Mouse (Mus musculus) gastrocnemius, adult 2 months (tissue): ENCODE results near the gene Cux1. TPM values are rescaled to one million over a fixed set of nuclear protein-coding genes. Genes with fewer than 3 reads are reported as not detected.
A peak's percentile ranks its signal among the peaks of the same experiment; 100 is the strongest.

Experiments
- DNase-seq: peaks from one replicate; pipeline ENCODE4 v3.0.0; 2022
- H3K27ac ChIP-seq: fragments of 200-600 bp; 2 replicates; pipeline ENCODE4 v1.8.1; 2022; ENCODE audit warnings: mild to moderate bottlenecking
- H3K4me3 ChIP-seq: fragments of 200-600 bp; 2 replicates; pipeline ENCODE4 v1.8.1; 2022; ENCODE audit warnings: mild to moderate bottlenecking, moderate library complexity
- CTCF ChIP-seq: fragments of 200-600 bp; IDR thresholded peaks from 2 replicates; pipeline ENCODE4 v1.8.1; 2022; ENCODE audit warnings: antibody characterized with exemption, mild to moderate bottlenecking, moderate library complexity
- intact Hi-C: fragments of 180-260 bp; cut with DNase I; formaldehyde crosslinking; loops from one replicate; pipeline ENCODE4 v1.15.1; 2025
- total RNA-seq, 2 experiments: library from RNA; stranded (reverse); gene quantifications; 2 replicates each; pipeline ENCODE4 v1.2.3; 2021

Gene Cux1
- total RNA-seq, 2 experiments from 2014 or later: 80.9 to 88.2 TPM

GRCm38 (mm10) chr5:136303409-136303983 lies 263.8 kb downstream of the Cux1 start:
- Histone ChIP-seq H3K4me3 (no peak overlapping the region), H3K27ac (no peak overlapping the region)
- no peak for DNase-seq
- TF ChIP-seq CTCF: no peak
- intact Hi-C loops: no loop called here

DNA sequence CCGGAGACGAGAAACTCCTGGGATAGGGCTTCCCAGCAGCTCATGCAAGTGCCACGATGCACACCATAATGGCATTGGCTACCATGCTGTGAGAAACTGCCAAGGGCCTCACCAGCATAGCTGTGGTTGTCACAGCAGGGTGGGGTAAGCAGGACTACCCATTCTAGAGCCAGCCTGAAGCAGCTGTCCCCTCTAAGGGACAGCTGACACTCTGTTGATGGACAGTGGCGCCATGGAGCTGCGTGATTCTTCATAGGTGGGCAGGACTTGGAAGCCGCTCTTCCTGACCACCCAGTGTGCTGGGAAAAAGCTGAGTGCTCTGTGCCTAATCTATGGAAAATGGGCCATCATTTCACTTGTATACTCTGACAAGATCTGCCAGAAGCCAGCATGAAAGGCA lies 266.4 kb downstream of the Cux1 start:
- no peak for TF ChIP-seq CTCF
- no peak for DNase-seq
- Histone ChIP-seq H3K4me3 (no peak overlapping the region), H3K27ac (no peak overlapping the region)
- intact Hi-C loops: no loop called here

DNA sequence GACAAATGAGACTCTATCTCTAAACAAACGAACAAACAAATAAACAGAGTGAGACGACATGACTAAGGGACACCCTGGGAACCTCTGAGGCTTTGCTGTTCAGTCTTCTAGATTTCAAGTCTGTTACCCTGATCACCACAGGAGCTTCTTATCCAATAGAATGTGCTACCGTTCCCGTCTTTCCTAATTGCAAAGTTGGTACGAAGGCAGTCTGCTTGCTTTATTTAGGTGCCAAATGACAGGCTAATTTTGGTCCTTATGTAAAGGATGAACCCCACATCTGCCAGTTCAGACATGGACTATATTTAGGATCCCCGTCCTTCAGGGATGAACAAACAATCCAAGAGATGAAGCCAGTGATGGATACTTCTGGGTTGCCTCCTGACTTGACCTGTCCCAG lies 269.6 kb downstream of the Cux1 start:
- intact Hi-C loops: no loop called here
- H3K4me3 ChIP-seq: no peak overlapping the region
- peak overlapping the region; percentile 59 for H3K27ac ChIP-seq
- DNase-seq: no peak
- TF ChIP-seq CTCF: no peak

DNA sequence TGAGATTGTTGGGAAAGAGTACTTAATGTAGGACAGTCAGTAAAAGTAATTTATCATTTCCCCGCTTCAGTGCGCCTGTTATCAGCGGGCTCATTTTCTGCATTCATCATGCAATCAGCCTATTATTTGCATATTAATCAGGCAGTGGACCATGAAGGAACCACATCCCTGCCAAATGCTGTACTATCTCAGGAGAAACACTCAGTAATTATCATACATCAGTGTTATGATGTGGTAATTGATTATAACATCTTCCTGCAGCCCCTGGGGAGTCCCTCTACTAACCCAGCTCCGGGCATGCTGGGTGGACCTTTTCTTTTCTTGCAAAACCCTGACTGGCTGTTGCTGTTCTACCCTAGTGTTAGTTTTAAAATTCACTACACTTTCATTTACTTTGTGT lies 270.4 kb downstream of the Cux1 start:
- DNase-seq: no peak
- TF ChIP-seq CTCF: no peak
- no peak overlapping the region for H3K27ac ChIP-seq

DNA sequence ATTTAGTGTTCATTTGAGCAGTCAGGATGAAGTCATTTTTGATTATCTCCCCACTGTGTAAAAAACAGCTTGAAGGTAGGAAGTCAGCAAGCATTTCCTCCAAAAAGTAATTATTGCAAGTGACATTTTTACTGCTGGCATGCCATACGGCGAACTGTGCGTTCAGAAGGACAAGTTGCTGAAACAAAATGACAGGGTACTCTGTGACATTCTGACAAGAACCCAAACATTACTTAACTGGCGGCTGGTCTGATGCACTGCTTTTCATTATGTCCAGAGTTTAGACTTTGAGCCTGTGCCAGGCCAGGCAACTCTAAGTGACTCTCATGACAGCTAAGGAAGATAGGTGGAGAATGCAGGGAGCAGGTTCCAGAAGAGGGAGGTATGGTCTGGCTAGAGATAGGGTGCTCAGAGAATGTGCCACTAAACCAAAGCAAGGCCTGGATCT lies 274.3 kb downstream of the Cux1 start:
- TF ChIP-seq CTCF: no peak
- intact Hi-C loops: no loop called here
- peak overlapping the region; percentile 28; the same call in 1 of the 2 replicates for H3K27ac ChIP-seq
- H3K4me3 ChIP-seq: no peak overlapping the region
- no peak for DNase-seq

More for the DNA sequence above, 270.4 kb downstream of the Cux1 start:
- intact Hi-C loops: no loop called here
- H3K4me3 ChIP-seq: no peak overlapping the region

DNA sequence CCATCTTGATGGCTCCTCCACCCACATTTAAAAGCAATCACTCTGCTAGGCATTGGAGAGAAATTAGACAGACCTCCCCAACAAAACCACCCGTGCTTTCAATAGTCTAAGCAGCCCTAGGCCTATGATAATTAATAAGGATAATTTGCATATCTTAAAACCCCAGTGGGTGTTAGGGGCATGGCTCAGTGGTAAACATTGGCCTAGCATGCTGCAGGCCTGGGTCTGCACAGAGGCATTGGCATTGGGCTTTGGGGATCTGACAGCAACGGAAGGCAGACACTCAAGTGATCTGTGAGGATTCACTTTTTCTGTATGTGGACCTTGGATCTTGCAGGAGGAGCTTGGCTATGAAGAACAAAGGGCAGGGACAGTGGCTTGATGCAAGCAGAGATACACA lies 274.9 kb downstream of the Cux1 start:
- Histone ChIP-seq H3K27ac (no peak overlapping the region), H3K4me3 (no peak overlapping the region)
- no peak for DNase-seq
- TF ChIP-seq CTCF: no peak
- intact Hi-C loops: no loop called here

- DNase-seq: no peak
- TF ChIP-seq CTCF: no peak
- Histone ChIP-seq H3K4me3 (no peak overlapping the region), H3K27ac (no peak overlapping the region)
- intact Hi-C loops: no loop called here
Observed at GRCm38 (mm10) chr5:136291562-136291961, 275.7 kb downstream of the Cux1 start.

- DNase-seq: no peak
- intact Hi-C loops: loop anchor here (10.0 kb wide), 1 partner anchor 465 kb away; no protein-coding TSS in a partner anchor
- Histone ChIP-seq H3K27ac (peak overlapping the region; percentile 31), H3K4me3 (no peak overlapping the region)
- no peak for TF ChIP-seq CTCF
Observed at GRCm38 (mm10) chr5:136289776-136290175, 277.5 kb downstream of the Cux1 start.

- TF ChIP-seq CTCF: no peak
- DNase-seq: no peak
- intact Hi-C loops: loop anchor here (10.0 kb wide), 1 partner anchor 466 kb away; no protein-coding TSS in a partner anchor
- Histone ChIP-seq H3K27ac (no peak overlapping the region), H3K4me3 (no peak overlapping the region)
Observed at GRCm38 (mm10) chr5:136288351-136289081, 278.8 kb downstream of the Cux1 start.

GRCm38 (mm10) chr5:136286566-136286965 lies 280.7 kb downstream of the Cux1 start:
- DNase-seq: no peak
- no peak for TF ChIP-seq CTCF
- H3K4me3 ChIP-seq: no peak overlapping the region
- H3K27ac ChIP-seq: no peak overlapping the region
- intact Hi-C loops: loop anchor here (10.0 kb wide), 1 partner anchor 468 kb away; no protein-coding TSS in a partner anchor

DNA sequence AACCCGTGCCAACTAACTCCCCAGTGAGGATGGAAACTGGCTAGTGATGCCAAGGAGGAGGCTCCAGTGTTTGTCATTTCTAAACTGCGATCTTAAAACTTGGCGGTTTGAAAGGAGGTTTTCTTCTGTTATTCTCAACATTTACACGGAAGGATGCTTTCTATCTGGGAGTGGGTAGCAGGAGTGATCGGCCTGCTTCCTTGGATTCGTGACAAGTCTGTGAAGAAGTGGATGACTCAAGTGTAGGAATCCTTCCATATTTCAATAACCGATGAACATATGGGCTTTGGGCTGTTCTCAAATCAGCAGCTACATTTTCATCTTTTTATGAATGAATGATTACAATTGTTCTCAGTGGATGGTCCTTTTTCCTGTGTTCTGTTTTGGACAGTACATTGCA lies 282.2 kb downstream of the Cux1 start:
- no peak overlapping the region for H3K27ac ChIP-seq
- TF ChIP-seq CTCF: no peak
- no peak overlapping the region for H3K4me3 ChIP-seq
- intact Hi-C loops: loop anchor here (10.0 kb wide), 1 partner anchor 470 kb away; no protein-coding TSS in a partner anchor
- DNase-seq: no peak

DNA sequence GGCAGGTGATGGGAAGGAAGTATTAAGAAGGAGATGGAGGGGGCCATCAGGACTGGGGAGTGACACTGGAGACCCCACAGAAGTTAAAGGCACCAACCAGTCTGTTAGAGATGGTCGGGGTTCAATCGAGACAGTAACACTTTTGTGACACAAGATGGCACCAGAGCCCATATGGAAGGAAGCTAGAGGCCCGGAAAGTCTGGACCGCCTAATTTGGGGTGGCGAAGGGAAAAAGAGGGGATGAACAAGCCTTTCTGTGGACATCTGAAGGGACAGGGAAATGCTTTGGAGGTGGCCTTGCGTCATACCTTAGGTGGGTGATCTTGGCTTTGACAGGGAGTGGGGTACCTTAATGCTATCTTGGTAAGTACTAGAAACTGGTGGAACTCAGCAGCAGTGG lies 285.9 kb downstream of the Cux1 start:
- peak; percentile 77 for TF ChIP-seq CTCF
- peak; percentile 34 for DNase-seq
- intact Hi-C loops: loop anchor here (2.0 to 10.0 kb wide), 4 partner anchors 286 to 473 kb away; partner anchors contain the start of gene Cux1

GRCm38 (mm10) chr5:136274739-136275138 lies 292.6 kb downstream of the Cux1 start:
- intact Hi-C loops: no loop called here
- Histone ChIP-seq H3K4me3 (no peak overlapping the region), H3K27ac (no peak overlapping the region)
- no peak for TF ChIP-seq CTCF
- DNase-seq: no peak

More for the DNA sequence above, 285.9 kb downstream of the Cux1 start:
- Histone ChIP-seq H3K27ac (no peak overlapping the region), H3K4me3 (no peak overlapping the region)
